Mouse (Mus musculus): ENCODE measurements at regions not wholly inside any gene's neighbourhood (a gene's known extent, or its start where the extent isn't known, plus 50 kb on each side); places are given as distances from the start of the nearest gene placed in this dataset.

GRCm38 (mm10) chr12:14274796-14275195, 122.9 kb upstream of the Fam84a start:
- TF ChIP-seq CTCF (IDR thresholded peaks at IDR 0.05; ENCODE audit: control insufficient read depth, insufficient read depth, insufficient replicate concordance, low read depth, low read length) (no peak), POLR2A (IDR thresholded peaks at IDR 0.05; ENCODE audit: control insufficient read depth, low read depth, low read length) (no peak)

Measured in testis, adult 2 months (tissue).